Mouse (Mus musculus): ENCODE results near the gene Ttll13. TPM values are rescaled to one million over a fixed set of nuclear protein-coding genes. Genes with fewer than 3 reads are reported as not detected.

The Ttll13 gene
- polyA plus RNA-seq, 1 experiment from 2014 or later = 4.2 TPM

GRCm38 (mm10) chr7:80201888-80202540 is 44.2 kb upstream of the Ttll13 start:
- Histone ChIP-seq H3K27me3 (ENCODE audit: control insufficient read depth, insufficient read depth, low read length) (no peaks in the 10 kb centered on the region), H3K4me1 (ENCODE audit: control insufficient read depth, insufficient read depth, low read length) (peaks cover 48% of the 10 kb centered on the region), H3K9me3 (ENCODE audit: control insufficient read depth, low read length) (no peaks in the 10 kb centered on the region), H3K27ac (ENCODE audit: low read depth, low read length) (0 out of 2 replicates have a peak overlapping the region, but pooled peaks have one; percentile 4), H3K36me3 (ENCODE audit: control insufficient read depth, insufficient read depth, low read length) (no peaks in the 10 kb centered on the region), H3K4me2 (ENCODE audit: low read depth, low read length) (no peak overlapping the region), H3K4me3 (ENCODE audit: low read depth, low read length) (no peak overlapping the region), H3K9ac (replicated peaks; ENCODE audit: low read depth, low read length) (0 out of 2 replicates have a peak overlapping the region, but pooled peaks have one; percentile 25)
- WGBS = 68% methylated on average over 15 of the region's 15 CpGs
- ATAC-seq (ENCODE audit: low read depth) = no peak

DNA sequence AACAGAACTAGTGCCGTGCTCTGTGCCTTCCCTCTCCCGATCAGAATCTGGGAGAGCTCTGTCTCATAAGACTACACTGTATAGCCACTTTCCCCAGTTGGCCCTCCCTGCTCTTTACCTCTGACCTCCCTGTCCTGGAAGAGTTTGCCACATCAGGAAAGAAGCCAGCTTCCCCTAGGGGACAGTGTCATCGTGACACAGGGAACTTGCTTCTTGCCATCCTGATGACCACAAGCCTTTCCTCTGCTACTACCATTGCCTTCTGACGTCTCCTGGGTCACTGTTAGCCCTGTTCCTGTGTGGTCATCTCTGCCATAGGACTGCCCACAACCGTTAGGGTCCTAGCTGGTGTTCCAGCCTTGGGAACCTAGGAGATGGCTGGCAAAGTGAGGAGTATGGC is 43.2 kb upstream of the Ttll13 start:
- H3K4me2 ChIP-seq (ENCODE audit: low read depth, low read length) = no peak overlapping the region
- no peaks in the 10 kb centered on the region for H3K9me3 ChIP-seq (ENCODE audit: control insufficient read depth, low read length)
- WGBS = 84% methylated on average over 5 of the region's 5 CpGs
- H3K4me1 ChIP-seq (ENCODE audit: control insufficient read depth, insufficient read depth, low read length) = peaks cover 49% of the 10 kb centered on the region
- H3K27ac ChIP-seq (ENCODE audit: low read depth, low read length) = peak overlapping the region; percentile 40; the same call in 1 of the 2 replicates
- no peak overlapping the region for H3K9ac ChIP-seq (replicated peaks; ENCODE audit: low read depth, low read length)
- no peak for ATAC-seq (ENCODE audit: low read depth)
- H3K36me3 ChIP-seq (ENCODE audit: control insufficient read depth, insufficient read depth, low read length) = no peaks in the 10 kb centered on the region
- H3K4me3 ChIP-seq (ENCODE audit: low read depth, low read length) = no peak overlapping the region
- no peaks in the 10 kb centered on the region for H3K27me3 ChIP-seq (ENCODE audit: control insufficient read depth, insufficient read depth, low read length)

DNA sequence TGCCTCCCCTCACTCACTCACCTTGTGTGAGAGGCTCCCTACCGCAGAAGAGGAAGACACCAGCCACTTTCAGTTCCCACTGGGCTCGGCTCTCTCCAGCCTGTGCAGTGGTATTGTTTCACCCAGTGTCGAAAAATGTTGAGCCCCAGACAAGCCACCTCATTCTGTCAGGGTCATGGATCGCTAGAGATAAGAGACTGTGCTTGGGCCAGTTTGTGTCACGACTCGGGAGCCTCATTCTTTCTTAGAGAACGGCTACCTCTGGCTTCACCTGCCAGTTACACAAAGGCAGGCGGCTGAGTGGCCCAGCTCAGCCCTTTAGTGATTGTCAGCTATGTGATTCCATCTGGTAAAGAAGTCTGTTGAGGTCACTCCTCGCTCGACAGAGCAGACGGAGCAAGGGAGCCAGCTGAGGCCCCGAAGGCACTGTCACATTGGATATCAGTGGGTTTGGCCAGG is 42.5 kb upstream of the Ttll13 start:
- no peak overlapping the region for H3K4me2 ChIP-seq (ENCODE audit: low read depth, low read length)
- H3K9ac ChIP-seq (replicated peaks; ENCODE audit: low read depth, low read length) = no peak overlapping the region
- peak overlapping the region; percentile 40; the same call in 1 of the 2 replicates for H3K27ac ChIP-seq (ENCODE audit: low read depth, low read length)
- H3K36me3 ChIP-seq (ENCODE audit: control insufficient read depth, insufficient read depth, low read length) = no peaks in the 10 kb centered on the region
- H3K4me1 ChIP-seq (ENCODE audit: control insufficient read depth, insufficient read depth, low read length) = peaks cover 49% of the 10 kb centered on the region
- WGBS = 41% methylated on average over 12 of the region's 12 CpGs
- no peak overlapping the region for H3K4me3 ChIP-seq (ENCODE audit: low read depth, low read length)
- H3K9me3 ChIP-seq (ENCODE audit: control insufficient read depth, low read length) = no peaks in the 10 kb centered on the region
- H3K27me3 ChIP-seq (ENCODE audit: control insufficient read depth, insufficient read depth, low read length) = no peaks in the 10 kb centered on the region
- no peak for ATAC-seq (ENCODE audit: low read depth)

DNA sequence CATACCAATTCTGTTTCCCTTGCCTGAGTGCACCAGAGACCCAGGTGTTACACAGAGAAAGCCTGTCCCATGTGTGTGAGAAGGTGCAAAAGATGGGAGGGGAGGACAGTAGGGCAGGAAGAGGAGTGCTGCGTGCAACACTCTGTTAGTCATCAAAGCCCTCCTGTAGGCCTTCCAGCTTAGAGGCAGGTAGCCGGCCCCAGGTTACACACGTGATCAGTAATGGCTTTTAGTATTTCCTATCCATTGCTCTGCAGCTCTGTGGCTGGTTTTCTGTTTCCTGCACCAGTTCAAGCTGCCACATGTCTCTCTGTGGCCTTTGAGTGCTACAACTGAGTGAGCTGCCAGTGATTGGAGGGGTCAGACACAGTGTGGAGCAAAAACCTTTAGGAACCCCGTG is 41.8 kb upstream of the Ttll13 start:
- Histone ChIP-seq H3K27me3 (ENCODE audit: control insufficient read depth, insufficient read depth, low read length) (no peaks in the 10 kb centered on the region), H3K27ac (ENCODE audit: low read depth, low read length) (no peak overlapping the region), H3K4me1 (ENCODE audit: control insufficient read depth, insufficient read depth, low read length) (peaks cover 43% of the 10 kb centered on the region), H3K4me2 (ENCODE audit: low read depth, low read length) (no peak overlapping the region), H3K4me3 (ENCODE audit: low read depth, low read length) (no peak overlapping the region), H3K36me3 (ENCODE audit: control insufficient read depth, insufficient read depth, low read length) (no peaks in the 10 kb centered on the region), H3K9me3 (ENCODE audit: control insufficient read depth, low read length) (no peaks in the 10 kb centered on the region), H3K9ac (replicated peaks; ENCODE audit: low read depth, low read length) (no peak overlapping the region)
- no peak for ATAC-seq (ENCODE audit: low read depth)
- WGBS = 81% methylated on average over 4 of the region's 4 CpGs

GRCm38 (mm10) chr7:80204961-80205360 is 41.2 kb upstream of the Ttll13 start:
- WGBS = 78% methylated on average over 7 of the region's 7 CpGs
- peaks cover 37% of the 10 kb centered on the region for H3K4me1 ChIP-seq (ENCODE audit: control insufficient read depth, insufficient read depth, low read length)
- H3K4me3 ChIP-seq (ENCODE audit: low read depth, low read length) = no peak overlapping the region

GRCm38 (mm10) chr7:80205705-80206589 is 40.2 kb upstream of the Ttll13 start:
- no peak for ATAC-seq (ENCODE audit: low read depth)

More at GRCm38 (mm10) chr7:80204961-80205360, 41.2 kb upstream of the Ttll13 start:
- H3K36me3 ChIP-seq (ENCODE audit: control insufficient read depth, insufficient read depth, low read length) = no peaks in the 10 kb centered on the region
- H3K9me3 ChIP-seq (ENCODE audit: control insufficient read depth, low read length) = no peaks in the 10 kb centered on the region
- H3K4me2 ChIP-seq (ENCODE audit: low read depth, low read length) = no peak overlapping the region
- no peak overlapping the region for H3K27ac ChIP-seq (ENCODE audit: low read depth, low read length)
- no peak for ATAC-seq (ENCODE audit: low read depth)
- no peak overlapping the region for H3K9ac ChIP-seq (replicated peaks; ENCODE audit: low read depth, low read length)
- no peaks in the 10 kb centered on the region for H3K27me3 ChIP-seq (ENCODE audit: control insufficient read depth, insufficient read depth, low read length)

DNA sequence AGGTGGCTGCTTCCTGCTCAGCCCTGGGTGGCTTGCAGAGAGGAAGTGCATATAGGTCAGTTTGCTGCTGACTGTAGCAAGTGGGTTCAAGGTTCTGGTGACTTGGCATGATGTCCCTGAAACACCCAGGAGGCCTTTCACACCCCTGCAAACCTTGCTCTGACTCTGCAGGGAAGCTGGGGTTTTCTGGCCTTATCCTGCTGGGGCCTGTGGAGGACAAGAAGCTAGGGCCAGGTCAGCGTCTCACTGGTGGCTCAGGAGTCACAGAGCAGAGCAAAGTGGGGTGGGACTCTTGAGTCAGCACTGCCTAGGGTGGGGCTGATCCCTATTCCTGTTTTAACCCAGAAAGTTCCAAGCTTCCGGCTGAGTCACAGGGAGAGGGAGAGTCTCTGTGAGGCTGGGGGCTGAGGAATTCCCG is 38.9 kb upstream of the Ttll13 start:
- no peak overlapping the region for H3K27ac ChIP-seq (ENCODE audit: low read depth, low read length)
- H3K4me1 ChIP-seq (ENCODE audit: control insufficient read depth, insufficient read depth, low read length) = peaks cover 16% of the 10 kb centered on the region
- H3K4me3 ChIP-seq (ENCODE audit: low read depth, low read length) = no peak overlapping the region
- H3K9me3 ChIP-seq (ENCODE audit: control insufficient read depth, low read length) = no peaks in the 10 kb centered on the region
- 71% methylated on average over 3 of the region's 3 CpGs for WGBS
- no peaks in the 10 kb centered on the region for H3K36me3 ChIP-seq (ENCODE audit: control insufficient read depth, insufficient read depth, low read length)
- no peak for ATAC-seq (ENCODE audit: low read depth)
- no peaks in the 10 kb centered on the region for H3K27me3 ChIP-seq (ENCODE audit: control insufficient read depth, insufficient read depth, low read length)
- no peak overlapping the region for H3K4me2 ChIP-seq (ENCODE audit: low read depth, low read length)
- no peak overlapping the region for H3K9ac ChIP-seq (replicated peaks; ENCODE audit: low read depth, low read length)

More at GRCm38 (mm10) chr7:80205705-80206589, 40.2 kb upstream of the Ttll13 start:
- H3K36me3 ChIP-seq (ENCODE audit: control insufficient read depth, insufficient read depth, low read length) = no peaks in the 10 kb centered on the region
- no peak overlapping the region for H3K27ac ChIP-seq (ENCODE audit: low read depth, low read length)
- no peaks in the 10 kb centered on the region for H3K27me3 ChIP-seq (ENCODE audit: control insufficient read depth, insufficient read depth, low read length)
- WGBS = 91% methylated on average over 12 of the region's 12 CpGs
- no peaks in the 10 kb centered on the region for H3K9me3 ChIP-seq (ENCODE audit: control insufficient read depth, low read length)
- H3K9ac ChIP-seq (replicated peaks; ENCODE audit: low read depth, low read length) = no peak overlapping the region
- no peak overlapping the region for H3K4me2 ChIP-seq (ENCODE audit: low read depth, low read length)
- H3K4me3 ChIP-seq (ENCODE audit: low read depth, low read length) = no peak overlapping the region
- H3K4me1 ChIP-seq (ENCODE audit: control insufficient read depth, insufficient read depth, low read length) = peaks cover 29% of the 10 kb centered on the region

DNA sequence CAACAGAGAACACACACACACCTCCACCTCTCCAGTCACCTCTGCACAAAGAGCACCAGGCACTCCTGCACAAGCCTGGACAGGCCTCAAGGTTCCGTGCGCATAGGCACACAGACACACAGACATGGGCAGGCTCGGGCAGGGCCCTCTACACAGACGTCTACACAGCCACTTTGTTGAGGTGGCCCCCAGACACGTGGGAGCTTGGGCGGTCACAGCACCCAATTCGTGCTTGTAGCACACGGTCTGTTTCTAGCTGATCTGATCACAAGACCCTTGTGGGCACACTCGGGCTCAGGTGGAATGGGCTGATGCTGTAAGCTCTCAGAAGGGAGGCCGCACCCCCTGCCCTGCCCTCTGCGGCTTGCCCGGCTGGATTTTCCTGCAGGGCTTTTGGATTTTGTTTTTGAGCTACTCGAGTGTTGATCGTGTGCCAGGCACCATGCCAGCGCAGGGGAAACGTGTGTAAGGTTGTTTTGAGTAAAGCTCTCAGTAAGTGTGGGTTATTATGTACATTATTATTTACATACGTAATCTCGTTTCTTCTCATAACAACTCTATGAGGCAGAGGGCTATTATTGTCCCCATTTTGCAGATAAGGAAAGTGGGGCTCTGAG is 38.0 kb upstream of the Ttll13 start:
- H3K27me3 ChIP-seq (ENCODE audit: control insufficient read depth, insufficient read depth, low read length) = no peaks in the 10 kb centered on the region
- WGBS = 76% methylated on average over 18 of the region's 18 CpGs
- no peak overlapping the region for H3K9ac ChIP-seq (replicated peaks; ENCODE audit: low read depth, low read length)
- H3K4me1 ChIP-seq (ENCODE audit: control insufficient read depth, insufficient read depth, low read length) = peaks cover 8% of the 10 kb centered on the region
- H3K4me3 ChIP-seq (ENCODE audit: low read depth, low read length) = no peak overlapping the region
- no peak overlapping the region for H3K27ac ChIP-seq (ENCODE audit: low read depth, low read length)
- H3K4me2 ChIP-seq (ENCODE audit: low read depth, low read length) = no peak overlapping the region
- no peaks in the 10 kb centered on the region for H3K9me3 ChIP-seq (ENCODE audit: control insufficient read depth, low read length)
- 0 out of 2 replicates have a peak, but pooled peaks cover 4% of the 10 kb centered on the region for H3K36me3 ChIP-seq (ENCODE audit: control insufficient read depth, insufficient read depth, low read length)
- ATAC-seq (ENCODE audit: low read depth) = no peak
